Mouse (Mus musculus): ENCODE measurements around the gene Txndc15.
A peak's percentile ranks its signal among the peaks of the same experiment; 100 is the strongest.
"Not testable (repeated sequence)": the region's sequence is repeated elsewhere in the genome, so short reads cannot be mapped to it uniquely, and the experiment has no call there.

Txndc15 gene

DNA sequence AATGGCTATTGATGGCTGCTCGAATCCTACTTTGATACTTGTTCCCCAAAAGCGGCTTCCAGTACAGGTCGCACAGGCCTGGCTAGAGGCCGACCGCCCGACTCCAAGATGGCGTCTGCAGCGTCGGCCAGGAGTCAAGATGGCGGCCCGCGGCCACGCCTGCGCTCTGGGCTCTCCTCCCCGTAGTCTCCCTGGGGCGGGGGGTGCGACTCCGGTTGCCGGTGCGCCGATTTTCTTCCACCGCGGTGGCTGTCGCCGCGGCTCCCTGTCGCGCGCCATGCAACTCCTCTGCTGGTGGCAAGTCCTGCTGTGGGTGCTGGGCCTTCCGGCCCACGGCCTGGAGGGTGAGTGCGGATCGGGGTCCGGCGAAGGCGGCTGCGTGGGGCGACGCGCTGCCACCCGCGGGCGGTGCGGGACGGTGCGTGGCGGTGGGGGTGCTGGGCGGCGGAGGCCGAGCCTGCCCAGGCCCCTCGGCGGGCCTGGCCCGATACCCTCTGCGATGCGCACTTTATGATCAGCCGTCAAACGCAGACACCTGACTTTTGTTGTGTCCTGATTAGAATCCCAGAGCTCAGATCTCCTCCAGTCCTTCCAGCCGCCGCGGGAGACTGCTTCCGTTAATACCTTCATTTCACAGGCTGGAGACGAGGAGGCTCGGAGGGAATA, at the start of gene Txndc15:
TSS of gene Txndc15 (plus strand) at position 150 of the 666 bp plus-strand sequence.
- peak; percentile 92 for DNase-seq

DNA sequence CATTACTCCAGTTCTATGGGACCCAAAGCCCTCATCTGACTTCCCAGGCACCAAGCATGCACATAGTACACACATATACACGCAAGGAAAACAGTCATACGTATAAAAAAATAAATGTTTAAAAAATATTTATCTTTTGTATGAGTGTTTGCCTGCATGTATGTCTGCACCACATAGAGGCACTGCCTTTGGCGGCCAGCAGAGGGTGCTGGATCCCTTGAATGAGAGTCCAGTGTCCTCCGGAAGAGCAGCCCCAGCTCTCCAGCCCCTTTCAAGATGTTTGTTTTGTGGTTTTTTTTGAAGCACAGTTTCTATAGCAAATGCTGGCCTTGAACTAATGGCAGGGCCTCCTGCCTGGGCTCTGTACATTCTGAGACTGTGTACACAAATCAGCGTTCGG, 45.9 kb upstream of the Txndc15 start:
- DNase-seq: peak; percentile 58

DNA sequence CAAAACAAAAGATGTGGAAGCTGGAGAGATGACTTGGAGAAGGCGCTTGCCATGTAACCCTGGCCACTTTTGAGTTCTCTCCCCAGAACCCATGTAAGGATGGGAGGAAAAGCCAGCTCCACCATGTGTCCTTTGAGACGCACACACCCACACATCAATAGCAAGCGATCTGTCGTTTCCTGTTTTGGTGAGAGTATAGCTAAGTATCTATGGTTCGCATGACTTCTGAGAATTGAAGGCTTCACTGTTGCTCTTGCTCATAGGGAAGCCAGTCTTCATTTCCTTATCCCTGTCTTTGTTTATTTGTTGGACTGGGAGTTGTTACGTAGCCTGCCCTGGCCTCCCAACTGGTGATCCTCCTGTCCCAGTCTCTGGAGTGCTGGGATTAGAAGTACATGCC, 41.7 kb upstream of the Txndc15 start:
- DNase-seq: no peak

DNA sequence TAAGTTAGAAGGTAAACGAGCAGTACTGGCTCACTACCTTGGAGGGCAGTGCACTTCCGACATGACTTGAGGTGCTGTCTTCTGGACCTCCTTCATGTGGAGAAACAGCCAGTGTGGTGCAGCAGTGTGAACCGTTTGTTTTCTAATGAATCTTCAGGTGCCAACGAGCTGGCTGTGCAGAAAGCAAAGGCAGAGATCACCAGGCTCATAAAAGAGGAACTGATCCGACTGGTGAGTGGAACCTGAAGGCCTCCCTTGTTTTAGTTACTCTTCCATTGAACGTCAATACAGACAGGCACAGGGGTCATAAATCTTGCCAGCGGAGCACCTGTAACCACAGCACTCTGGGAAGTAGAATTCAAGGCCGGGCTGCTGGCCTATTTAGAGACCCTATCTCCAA, 37.1 kb upstream of the Txndc15 start:
- no peak for DNase-seq

DNA sequence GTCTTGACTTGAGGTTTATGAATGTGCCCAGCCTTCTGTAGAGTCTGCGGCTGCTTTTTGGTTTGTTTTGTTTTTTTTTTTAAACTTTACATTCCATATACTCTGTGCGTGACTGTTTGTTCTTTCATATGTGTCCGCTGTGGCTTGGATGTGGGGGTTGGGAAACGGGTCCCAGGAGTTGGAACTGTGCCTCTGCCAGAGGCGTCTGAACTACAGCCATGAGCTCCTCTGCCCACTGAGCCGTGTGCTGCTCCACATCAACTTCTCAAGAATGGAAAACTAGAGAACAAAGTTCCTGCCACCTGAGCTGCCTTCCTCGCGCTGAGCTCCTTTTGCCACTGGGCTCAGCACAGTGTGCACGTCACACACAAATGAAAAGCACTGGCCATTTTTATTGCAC, 32.2 kb upstream of the Txndc15 start:
- peak; percentile 36 for DNase-seq

DNA sequence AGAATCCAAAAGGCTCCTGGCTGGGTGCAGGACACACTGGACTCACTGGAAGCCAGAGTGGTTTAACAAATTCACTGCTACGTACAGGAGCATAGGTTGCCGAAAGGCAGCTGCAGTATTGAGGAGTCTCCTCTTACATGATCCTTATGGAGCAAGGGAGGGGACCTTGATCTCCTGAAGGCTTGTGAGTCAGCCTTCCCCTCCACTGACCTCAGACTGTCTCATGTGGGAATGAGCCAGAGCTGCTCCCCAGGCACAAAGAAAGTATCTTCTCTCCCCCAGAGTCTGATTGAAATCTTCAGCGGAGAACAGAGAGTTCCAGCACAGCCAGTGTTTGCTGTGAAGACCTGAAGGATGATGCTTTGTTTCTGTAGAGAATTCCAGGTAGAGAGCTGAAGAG, 30.9 kb upstream of the Txndc15 start:
- no peak for DNase-seq

DNA sequence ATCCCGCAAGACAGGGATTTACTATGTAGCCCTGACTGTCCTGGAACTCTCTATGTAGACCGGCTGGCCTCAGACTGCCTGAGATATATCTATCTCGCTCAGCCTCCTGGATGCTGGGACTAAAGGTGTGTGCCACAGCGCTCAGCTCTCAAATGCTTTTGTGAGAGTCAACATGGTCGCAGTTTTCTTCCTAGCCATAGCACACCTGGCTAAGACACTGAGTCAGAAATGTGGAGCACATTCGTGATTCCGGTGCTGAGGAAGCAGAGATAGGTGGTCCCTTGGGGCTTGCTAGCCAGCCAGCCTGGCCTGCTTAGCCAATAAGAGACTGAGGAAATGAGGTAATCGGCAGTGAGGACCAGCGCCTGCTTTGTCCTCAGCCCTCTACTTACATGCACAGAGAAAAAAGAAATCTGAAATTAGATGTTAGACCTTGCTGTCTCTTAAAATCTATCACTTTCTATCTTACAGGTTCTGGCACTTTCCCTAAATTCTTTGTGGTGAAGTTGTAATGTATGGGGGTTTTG, 28.3 kb upstream of the Txndc15 start:
- DNase-seq: no peak

DNA sequence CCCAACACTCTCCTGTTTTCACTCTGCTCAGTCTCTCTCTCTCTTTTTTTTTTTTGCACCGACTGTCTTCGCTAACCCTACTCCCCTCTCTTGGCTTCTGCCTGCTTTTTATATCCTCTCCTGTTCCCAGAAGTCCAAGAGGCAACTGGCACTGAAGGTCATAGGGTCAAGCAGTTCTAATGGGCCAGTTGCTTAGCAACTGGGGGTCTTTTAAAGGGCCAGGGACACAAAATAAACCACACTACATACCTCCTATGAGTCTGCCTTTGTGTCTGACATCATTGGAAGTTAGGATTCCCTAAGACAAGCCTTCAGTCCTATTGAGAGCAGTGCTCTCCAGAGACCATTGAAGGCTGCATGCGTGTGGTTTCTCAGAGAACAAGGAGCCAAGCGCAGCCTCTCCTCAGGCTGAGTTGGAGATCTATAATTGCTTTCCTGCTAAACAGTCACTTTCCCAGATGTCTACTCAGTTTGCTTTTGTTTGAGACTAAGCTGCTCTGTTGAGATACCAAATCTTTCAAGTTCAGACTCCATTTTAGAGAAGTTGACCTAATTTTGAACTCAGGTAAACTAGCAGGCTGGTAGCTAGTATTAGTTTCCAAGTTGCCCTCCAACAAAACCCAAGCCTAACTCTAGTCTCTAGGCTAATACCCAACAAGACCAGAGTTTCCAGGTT, 26.4 kb upstream of the Txndc15 start:
- no peak for DNase-seq

DNA sequence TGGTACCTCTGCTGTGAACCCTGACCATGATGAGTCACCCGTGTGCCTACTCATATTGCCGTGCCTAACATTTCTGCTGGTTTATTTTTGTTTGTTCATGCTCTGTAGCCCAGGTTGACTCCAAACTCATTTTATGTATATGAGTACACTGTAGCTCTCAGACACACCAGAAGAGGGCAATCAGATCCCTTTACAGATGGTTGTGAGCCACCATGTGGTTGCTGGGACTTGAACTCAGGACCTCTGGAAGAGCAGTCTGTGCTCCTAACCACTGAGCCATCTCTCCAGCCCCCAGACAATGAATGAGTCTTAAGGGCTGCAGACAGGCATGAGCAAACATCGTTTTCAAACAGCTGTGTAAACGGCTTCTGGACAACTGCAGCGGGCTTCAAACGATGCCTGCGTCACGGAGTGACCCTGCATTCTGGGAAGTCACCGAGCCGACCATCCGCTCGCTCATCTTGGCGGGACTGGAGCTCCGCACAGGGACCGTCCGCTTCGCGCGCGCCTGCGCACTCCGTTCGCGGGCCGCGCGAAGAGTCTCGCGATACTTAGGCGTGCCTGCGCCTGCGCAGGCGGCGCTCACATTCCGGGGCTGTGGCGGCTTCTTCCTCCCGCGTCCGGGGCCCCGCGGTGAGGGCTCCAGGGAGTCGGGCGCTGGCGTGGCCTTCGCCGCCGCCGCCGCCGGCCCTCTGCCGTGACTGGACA, 21.8 kb upstream of the Txndc15 start, which contains the start of gene B230219D22Rik:
TSS of gene B230219D22Rik (plus strand) at position 590 of the 708 bp plus-strand sequence.
- DNase-seq: peak; percentile 90

DNA sequence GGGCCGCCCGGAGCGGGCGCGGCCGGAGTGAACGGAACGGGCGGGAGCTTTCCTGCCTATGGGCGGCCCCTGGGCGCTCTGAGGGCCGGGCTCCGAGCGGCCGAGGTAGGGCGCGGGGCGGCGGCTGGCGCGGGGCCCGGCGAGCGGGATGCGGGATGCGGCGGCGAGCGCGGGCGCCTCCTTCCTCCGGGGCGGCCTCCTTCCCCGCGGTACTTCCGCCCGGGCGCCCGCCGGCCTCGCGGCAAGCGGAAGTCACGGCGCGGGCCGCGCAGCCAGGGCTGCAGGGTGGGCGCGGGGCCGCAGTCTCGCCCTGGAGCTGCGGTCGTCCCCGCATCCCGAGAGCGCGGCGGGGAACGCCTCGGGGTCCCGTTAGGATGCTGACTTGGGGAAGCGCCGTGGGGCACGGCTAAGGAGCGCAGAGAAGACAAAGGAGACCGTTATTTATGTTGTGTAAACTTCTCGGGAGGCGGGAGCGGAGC, 21.2 kb upstream of the Txndc15 start:
- no peak for DNase-seq

DNA sequence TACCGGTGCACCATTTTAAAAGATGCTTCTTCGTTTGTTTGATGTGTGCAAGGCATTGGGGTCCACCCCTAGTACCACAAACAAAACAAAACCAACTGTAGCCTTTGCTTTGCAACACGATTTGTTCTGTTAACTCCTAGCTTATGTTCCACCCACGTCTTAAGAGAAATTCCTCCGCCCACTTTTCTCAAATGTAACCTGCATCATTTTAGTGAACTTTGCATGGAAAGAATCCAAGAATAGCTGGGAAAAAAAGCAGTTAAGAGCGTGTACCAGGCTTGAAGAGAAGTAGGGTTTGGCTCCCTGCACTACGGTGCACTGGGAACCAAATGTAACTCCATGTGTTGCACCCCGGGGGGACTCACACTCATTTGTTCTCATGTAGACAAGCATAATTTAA, 20.3 kb upstream of the Txndc15 start:
- DNase-seq: no peak

DNA sequence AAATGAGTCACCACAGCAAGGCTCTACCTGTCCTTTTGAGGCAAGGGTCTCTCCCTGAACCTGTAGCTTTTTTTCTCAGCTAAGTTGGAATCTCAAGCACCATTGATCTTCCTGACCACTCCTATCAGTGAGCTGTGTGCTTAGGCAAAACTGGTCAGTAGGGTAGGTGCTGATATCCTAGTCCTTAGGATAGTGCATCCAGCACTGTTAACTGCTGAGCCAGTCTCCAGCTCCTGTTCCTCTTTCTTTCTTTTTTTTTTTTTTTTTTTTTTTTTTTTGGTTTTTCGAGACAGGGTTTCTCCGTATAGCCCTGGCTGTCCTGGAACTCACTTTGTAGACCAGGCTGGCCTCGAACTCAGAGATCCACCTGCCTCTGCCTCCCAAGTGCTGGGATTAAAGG, 18.5 kb upstream of the Txndc15 start:
- DNase-seq: not testable (repeated sequence)

DNA sequence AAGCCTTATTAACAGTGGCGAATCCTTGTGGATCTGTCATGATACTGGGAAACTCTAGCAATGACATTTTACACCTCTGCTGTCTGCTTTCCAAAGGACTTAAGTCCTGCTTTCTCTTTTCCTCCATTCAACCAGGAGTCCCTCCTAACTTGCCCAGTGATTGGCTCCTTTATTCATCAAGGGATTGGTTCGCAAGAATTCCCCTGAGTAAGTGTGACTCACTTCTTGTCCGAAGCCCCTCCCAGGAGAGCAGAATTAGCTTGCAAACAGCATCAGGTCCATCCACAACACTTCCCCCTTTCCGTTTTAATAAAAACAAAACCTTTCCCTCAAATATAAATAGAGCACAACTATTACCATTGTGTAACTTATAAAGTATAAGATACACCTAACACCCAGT, 10.1 kb upstream of the Txndc15 start:
- no peak for DNase-seq

DNA sequence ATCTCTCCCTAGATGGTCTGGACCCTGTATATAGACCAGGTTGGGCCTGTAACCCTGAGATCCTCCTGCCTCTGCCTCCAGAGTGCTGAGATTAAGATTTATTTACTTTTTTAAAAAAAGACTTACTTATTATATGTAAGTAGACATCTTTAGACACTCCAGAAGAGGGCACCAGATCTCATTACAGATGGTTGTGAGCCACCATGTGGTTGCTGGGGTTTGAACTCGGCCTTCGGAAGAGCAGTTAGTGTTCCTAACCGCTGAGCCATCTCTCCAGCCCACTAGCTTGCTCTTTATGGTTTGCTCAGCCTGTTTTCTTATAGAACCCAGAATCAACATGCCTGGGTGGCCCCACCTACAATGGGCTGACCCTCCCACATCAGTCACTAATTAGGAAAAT, 1.6 kb upstream of the Txndc15 start:
- DNase-seq: no peak

DNA sequence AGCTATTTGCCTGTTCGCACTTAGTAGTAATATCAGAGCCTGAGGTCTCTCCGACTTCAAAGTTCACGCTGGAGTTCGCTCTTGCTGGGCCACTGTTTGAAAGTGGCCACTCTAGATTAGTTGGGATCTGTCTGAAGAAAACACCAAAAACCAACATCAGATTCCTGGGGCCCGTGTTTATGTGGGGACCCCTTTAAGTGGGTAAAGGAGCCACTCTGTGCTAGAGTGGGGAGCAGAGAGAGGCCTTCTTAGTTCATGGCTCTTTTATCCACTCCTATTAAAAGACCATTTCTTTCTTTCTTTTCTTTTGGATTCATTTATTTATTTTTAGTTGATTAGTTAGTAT, 690 bp downstream of the Txndc15 start:
- DNase-seq: no peak

DNA sequence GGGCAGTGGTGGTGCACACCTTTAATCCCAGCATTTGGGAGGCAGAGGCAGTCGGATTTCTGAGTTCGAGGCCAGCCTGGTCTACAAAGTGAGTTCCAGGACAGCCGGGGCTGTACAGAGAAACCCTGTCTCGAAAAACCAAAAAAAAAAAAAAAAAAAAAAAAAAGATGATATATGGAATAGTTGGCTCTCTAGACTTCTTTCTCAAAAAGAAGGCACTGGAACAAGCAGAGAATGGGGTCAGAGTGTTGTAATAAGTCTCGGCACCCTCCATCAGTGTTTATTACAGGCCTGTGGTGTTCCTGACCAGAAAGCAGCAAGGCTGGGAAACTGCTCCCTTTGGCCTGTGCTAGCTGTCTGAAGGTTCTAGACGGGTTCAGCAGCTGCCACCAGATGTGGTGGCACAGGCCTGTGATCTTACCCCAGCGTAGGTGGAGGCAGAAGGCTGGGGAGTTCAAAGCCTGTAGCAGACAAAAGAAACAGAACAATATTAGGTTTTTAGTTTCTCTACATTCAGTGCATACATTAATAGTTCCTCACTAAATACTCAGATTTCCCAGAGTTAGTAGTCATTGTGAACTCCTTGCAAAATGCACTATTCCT, 1.6 kb downstream of the Txndc15 start:
- no peak for DNase-seq

DNA sequence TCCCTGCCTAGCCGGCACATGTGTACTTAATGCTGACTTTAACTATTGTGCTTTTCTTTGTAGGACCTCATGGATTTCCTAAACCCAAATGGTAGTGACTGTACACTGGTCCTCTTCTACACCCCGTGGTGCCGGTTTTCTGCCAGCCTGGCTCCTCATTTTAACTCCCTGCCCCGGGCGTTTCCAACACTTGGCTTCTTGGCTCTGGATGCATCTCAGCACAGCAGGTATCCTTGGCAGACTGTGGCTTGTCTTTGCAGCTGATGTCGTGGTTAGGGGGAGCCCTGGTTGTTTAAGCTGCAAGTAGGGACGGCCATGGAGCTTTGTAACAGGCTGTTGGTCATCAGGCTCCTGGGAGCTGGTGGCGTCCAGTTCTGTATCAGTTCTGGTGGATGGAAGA, 7.1 kb downstream of the Txndc15 start:
- DNase-seq: no peak

DNA sequence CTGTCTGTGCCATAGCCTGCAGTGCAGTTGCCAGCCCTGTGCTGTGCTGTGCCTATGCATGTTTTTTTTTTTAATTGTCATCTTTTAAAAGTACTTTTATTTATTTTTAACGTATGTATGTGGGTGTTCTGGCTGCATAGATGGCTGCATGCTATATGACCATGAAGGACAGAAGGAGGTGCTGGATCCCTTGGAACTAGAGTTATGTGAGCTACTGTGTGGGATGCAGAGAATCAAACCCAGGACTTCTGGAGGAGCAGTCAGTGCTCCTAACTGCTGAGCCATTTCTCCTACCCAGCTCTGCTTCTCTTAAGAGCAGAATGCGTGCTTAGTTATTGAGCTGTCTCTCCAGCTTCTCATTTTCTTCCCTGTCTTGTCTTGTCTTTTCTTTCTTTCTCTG, 7.5 kb downstream of the Txndc15 start:
- no peak for DNase-seq

DNA sequence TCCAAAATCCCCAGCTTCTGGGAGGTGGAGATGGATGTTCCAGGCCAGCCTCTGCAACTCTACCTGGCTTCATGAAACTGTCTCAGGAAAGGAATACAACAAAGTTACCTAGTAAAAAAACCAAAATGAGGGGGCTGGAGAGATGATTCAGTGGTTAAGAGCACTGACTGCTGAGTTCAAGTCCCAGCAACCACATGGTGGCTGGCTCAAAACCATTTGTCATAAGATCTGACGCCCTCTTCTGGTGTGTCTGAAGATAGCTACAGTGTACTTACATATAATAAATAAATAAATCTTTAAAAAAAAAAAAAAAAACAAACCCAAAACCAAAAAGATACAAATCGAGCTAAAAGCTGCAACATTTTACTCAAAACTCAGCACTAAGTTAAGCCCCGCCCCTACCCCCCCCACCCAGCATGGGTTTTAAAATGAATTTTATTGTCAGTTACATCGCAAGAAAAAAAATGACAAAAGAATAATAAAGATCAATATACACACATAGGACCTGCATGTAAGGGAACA, 12.2 kb downstream of the Txndc15 start:
- DNase-seq: no peak

DNA sequence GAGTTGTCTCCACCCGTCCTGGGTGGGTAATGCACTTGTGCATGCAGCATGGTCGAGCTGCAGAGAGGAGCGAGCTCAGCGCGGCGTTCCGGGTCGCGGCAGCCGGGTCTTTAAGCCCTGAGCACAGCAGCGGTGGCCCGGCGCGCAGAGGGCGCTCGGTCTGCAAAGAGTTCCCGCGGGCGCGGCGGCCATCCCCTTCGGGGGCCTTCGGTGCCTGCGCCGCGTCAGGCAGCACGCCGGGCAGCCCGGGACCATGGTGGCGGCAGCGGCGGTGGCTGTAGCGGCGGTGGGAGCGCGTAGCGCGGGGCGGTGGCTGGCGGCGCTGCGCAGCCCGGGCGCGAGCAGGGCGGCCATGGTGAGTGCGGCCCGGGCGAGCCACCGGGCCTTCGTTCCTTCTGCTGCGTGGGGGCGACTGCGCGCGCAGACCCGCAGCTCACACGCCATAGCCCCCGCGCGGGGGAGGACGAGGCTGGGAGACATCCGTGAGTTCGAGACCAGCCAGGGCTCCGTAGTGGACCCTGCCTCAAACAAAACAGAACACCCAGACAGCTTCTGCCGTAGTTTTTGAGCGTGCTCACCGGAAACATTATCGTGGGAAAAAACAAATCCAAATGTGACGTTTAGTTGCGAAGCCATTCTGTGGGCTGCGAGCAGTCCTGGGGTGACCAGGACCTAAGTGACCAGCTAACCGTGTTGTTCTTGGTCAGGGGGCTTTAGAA, 12.8 kb downstream of the Txndc15 start, which contains the start of gene Pcbd2:
TSS of gene Pcbd2 (plus strand) at position 249 of the 719 bp plus-strand sequence.
- DNase-seq: peak; percentile 88

DNA sequence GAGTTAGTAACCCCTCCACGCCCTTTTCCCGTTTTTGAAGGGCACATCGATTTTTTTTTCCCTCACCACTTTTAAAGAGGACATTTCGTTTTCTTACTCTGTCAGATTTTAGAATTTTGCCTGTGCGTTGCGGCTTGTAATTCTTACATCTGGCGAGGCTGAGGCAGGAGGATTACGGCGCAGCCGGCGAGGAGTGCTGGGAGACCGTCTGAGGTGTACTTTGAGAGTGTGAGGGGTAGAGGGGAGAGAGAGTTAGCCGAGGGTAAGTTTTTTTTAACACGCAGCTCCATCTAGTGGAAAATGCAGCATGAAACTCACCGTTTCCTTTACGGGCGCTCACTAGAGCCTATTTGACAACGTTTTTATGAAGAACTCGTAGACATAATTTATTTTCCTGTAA, 13.4 kb downstream of the Txndc15 start:
- DNase-seq: peak; percentile 72

DNA sequence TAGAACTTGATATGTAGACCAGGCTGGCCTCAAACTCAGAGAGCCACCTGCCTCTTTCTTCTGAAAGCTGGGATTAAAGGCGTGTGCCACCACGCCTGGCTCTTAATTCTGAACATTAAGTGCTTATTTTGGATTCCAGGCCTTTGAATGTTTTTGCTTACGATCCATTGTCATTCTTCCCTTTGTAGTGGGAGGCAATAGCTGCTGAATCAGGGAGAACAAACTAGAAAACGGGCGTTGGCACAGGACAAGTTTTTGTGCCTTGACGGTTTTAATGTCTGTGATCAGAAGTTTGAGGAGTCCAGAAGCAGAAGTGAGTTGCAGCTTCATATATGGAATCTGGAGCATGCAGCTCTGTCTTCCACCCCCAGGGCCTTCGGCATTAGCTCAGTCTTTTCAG, 16.3 kb downstream of the Txndc15 start:
- no peak for DNase-seq

All from kidney, adult 18-20 months (tissue).